Mouse (Mus musculus) small intestine, adult 2 months (tissue): ENCODE measurements around the gene Hbb-bh1.

Experiments used
- CTCF ChIP-seq: fragments of 200-500 bp; IDR thresholded peaks from 2 replicates; pipeline ENCODE4 v1.5.1; 2012; ENCODE audit warnings: low read depth, mild to moderate bottlenecking, control low read depth, inconsistent platforms, low read length, moderate library complexity, mixed read lengths; ENCODE audit not compliant: insufficient replicate concordance, insufficient read length; ENCODE audit errors: extremely low read depth
- POLR2A ChIP-seq: fragments of 200-500 bp; IDR thresholded peaks from 2 replicates; pipeline ENCODE4 v1.6.1; 2012; ENCODE audit warnings: low read depth, mild to moderate bottlenecking, control low read depth, inconsistent platforms, low read length, moderate library complexity

DNA sequence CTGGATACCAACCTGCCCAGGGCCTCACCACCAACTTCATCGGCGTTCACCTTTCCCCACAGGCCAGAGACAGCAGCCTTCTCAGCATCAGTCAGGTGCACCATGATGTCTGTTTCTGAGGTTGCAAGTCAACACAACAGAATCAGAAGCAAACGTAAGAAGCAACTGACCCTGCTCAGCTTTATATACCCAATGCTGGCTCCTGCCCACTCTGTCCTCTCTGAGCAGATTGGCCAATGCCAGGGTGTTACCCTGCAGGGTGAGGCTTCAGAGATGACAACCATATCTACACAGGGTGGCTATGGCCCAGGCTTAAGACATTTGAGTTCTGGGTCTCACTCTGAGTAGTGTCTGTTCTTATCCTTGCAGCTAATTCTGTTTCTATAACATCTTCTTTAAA lies 29.2 kb downstream of the Hbb-bh1 start, which contains the start of gene Hbb-bt:
- TF ChIP-seq CTCF (no peak), POLR2A (no peak)
